Mouse (Mus musculus) natural killer cell, adult 2 months (primary cell): ENCODE results near the gene Dclre1b.
A peak's percentile ranks its signal among the peaks of the same experiment; 100 is the strongest.
"Not testable (repeated sequence)": the region's sequence is repeated elsewhere in the genome, so short reads cannot be mapped to it uniquely, and the experiment has no call there.

Experiments used
- DNase-seq, 2 experiments: peaks; one replicate each; pipeline ENCODE4 v3.0.0; 2022; ENCODE audit warnings: low spot score in 2 of 2

Dclre1b gene

DNA sequence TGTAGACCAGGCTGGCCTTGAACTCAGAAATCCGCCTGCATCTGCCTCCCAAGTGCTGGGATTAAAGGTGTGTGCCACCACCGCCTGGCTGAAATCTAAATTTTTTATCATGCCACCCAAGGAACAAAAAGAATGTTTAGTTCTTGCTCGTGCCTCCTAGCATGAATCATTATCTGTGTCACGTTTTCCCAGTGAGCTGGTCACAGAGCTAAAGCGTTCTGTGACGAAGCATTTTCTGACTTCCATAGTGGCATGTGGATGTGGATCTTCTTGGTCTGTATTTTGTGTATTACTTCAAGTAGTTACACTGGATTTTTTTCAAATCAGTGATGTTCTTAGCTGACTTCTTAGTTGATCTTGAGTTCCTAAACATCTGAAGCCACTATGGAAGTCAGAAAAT lies 1.7 kb upstream of the Dclre1b start:
- no peak for DNase-seq

DNA sequence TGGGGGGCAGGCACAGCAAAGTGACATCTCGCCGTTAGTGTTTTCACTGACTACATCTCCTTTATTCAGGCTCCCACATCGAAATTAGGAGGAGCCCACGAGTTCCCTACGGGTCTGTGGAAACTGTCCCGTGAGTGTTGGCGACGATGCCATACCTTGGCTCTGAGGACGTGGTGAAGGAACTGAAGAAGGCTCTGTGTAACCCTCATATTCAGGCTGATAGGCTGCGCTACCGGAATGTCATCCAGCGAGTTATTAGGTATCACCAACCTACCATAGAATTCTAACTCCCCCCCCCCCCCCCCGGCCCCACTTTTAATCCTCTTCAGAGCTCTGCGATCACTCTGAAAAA lies 531 bp upstream of the Dclre1b start:
- DNase-seq: no peak

DNA sequence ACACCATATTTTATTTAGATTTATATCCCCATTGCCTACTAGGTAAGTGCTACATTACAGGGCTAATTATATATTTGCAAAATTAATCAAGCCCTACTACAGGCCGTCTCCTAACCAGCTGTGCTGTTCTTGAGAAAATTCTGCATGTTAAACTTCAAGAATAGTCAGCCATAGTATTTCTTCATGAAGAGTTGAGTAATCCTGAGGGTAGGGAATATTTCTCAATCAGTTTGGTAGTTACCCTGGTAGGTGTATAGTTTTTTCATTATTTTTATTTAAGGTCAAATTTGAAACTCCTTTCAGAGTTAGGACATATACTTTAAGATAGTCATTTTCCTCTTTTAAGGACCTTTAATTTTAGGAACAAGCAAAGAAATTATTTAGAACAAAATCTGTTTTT lies 3.6 kb downstream of the Dclre1b start:
- DNase-seq: no peak

DNA sequence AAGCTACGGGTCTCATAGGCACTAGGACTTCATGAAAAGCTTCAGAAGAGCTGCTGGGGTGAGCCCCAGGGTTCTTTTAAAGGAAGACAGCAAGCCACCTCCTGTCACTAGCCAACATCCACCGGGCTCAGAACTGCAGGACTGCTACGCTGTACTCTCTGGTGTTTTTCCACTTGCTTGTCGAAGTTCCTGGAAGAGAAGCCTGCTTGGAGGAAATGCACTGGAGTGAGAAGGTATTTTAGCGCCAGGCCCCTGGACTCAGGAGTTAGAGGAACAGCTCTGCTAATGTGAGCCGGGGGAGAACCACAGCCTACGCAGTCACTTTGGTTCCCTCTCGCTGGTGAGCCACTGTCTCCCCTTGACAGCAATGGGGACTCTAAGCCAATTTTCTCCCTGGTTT lies 6.4 kb downstream of the Dclre1b start:
- no peak for DNase-seq

DNA sequence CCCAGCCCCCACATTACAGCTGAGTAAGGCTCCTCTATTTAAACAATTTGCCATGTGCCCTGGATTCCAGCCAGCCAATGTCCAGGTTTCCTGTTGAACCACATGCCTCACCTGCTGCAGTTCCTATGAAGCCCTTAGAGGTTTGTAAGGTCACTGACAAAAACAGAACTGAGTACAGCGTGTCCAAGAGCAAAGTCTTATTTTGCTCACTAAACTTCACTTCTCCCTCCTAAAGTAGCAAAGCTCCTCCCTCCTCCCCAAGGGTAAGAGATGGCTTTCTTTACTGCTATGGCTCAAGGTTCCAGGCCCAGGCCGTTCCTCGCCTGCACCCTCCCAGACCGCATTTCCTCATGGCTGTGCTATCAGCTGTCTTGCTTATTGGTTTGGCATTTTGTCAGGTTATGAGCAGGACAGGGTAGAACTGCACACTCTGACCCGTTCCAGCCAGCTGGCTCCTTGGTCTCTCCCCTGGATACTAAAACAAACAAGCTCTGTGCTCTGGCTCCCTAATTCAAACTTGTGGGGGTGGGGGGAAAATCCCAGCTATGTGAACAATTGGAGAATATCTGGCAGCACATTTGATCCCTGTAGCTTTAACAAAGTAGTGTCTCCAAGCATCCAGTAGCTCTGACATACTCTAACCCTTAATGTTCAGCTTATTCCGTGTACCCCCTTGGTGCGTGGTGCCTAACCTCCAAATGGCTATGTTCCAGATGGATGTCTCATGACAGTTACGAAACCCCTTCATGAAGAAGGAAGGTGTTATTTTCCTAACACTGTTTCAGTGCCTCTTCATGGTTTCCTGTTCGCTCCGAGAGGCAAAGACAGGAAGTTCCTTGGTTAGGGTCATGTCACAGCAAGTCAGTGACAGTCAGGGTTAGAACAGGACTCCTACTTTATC lies 7.4 kb downstream of the Dclre1b start:
- peak; percentile 53 to 56 for DNase-seq

DNA sequence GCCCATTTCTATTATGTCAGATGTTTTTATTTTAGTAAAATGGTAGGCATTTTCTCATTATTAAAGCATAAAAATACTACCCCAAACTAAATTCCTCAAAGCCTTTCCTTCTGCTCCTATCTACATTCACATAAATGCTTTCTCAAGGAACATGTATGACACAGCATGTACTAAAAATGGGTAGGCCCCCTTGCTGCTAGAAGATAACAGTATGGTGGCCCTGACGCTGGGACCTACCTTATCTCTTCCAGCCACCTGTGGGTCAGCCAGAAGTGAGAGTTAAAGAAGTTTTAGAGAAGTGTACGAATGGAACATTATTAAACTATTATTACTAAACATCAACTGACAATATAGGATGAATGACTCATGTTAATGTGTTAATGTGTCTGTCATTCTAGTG lies 9.7 kb downstream of the Dclre1b start:
- no peak for DNase-seq

DNA sequence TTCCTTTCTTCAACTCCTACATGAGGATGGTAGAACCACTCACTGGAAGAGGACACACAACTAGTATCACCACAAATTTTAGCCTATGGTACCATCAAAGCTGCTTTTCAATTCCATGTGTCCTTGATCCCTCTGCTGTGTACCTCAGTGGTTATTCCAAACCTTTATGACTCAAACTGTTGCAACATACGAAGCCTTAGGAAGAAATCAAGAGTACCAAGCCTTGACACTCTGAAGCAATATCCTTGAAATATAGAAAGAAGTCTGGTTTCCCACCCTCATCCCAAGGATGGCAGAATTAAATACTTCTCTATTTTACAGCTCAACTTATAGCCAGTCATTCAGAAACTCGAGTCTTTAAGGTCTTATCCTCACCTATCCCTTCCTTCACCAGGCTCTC lies 12.9 kb downstream of the Dclre1b start:
- DNase-seq: no peak

DNA sequence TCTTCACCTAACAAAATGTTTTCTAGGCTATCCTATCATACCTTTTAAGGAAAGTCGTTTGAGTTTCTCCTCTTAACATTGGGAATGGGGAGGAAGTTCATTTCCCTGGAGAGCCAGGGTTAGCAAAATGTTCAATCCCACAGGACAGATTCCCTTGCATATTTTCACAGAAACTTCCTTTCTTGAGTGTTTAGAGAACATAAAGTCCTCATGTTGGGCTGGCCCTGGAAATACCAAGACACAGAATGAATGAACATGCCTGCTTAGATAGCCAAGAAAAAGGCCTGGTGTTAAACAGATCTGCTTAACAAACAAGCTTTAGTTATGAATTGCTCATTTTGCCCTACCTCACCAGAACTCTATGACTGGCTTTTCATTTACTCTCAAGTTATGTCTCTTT lies 16.7 kb downstream of the Dclre1b start:
- no peak for DNase-seq

DNA sequence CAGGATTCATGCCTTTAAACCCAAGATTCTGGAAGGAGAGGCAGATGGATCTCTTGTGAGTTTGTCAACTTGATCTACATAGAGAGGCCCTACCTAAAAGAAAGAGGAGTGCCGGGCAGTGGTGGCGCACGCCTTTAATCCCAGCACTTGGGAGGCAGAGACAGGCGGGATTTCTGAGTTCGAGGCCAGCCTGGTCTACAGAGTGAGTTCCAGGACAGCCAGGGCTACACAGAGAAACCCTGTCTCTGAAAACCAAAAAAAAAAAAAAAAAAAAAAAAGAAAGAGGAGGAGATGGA lies 17.2 kb downstream of the Dclre1b start:
- DNase-seq: not testable (repeated sequence)

DNA sequence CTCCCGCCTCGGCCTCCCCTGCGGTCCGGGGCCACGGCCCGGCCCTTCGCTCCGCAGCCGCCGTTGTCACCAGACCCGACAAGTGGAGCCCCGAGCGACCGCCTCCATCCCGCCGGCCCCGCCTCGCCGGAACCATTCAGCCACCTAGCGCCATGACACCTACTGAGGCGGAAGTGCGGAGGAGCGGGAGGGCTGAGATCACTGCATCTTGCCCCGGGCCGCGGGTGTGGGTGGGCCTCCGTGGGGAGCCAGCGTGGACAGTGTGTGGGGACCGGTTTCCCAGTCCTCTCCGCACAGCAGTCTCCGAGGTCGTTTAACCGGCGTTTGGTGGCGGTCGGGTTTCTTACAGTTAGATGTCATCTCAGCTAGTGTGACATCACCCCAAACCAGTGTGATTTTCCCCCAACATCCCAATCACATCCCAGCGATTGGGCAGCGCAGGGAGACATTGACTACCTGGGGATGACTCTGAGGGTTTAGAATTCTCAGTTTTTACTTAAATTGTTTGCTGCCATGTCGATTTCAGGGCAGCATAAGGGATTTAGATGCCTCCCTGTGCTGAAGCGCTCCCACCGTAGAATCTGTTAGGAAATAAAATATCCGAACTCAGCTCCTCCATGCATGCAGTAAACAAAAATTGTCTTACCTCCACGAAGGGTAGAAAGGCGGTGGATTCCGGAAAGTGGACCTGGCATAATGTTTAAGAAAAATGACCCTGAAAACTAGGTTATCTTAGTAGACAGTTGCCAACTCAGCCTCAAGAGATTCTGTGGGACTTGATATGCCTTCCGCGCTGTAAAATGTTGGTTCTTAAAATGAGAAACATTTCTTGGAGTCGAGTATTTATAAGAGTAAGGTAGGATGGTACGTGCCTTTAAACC lies 17.8 kb downstream of the Dclre1b start, which contains the start of gene Hipk1:
TSS of gene Hipk1 (minus strand) at position 334 of the 881 bp plus-strand sequence.
- peak; percentile 92 to 93 for DNase-seq

DNA sequence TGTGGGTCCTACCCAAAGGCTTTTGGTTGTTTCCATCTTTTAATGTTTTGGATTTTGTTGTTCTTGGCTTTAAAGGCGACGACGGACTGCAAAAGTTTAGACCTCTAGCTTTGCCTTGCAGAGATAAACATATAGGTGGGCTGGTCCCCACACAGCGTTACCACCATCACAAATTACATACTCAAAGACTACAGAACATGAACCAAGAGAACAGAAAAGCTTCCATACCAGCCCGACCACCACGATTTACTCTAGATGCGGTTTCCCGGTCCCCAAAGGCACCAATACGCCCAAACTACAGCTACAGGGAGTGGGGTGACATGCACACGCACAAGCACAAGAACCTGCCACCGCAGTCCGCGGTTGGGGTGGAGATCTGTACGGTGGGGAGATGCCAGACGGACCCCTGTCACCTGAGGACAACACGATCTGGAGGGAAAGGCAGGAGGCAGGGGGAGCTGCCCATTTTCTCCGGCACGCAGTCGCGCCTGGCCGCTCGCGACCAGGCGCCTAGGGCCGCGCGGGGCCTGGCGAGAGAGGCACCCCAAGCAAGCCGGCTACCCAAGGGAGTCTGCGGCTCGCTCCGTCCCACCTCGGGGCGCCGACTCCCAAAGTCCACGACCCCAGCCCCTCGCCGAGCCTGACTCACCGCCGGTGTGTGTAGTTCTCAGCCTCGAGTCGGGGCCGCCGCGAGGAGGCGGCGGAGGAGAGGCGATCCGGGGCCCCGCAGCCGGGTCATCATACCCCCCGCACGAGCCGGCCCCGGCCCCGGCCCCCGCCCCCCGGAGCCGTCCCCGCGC lies 18.7 kb downstream of the Dclre1b start:
- DNase-seq: no peak

DNA sequence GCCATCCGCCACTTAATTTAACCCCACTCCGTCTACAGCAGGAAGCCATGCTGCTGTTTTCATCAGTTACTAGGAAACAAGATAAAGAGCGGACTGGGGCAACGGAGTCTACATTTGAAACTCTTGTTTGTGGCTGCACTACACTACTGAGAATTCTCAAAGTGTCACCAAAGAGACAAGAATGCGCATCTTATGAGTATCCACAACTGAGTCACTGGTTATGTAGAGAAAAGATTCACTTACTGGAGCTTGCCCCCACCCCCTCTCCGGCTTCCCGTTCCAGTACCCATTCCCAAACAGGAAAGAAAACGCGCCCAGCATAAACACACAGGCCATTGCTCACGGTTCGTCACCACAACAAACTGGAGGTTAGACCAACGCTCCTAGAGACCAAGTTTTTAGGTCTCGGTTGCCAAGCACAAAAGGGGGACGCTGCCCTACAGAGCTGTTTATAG lies 19.3 kb downstream of the Dclre1b start:
- DNase-seq: peak; percentile 34 to 56

DNA sequence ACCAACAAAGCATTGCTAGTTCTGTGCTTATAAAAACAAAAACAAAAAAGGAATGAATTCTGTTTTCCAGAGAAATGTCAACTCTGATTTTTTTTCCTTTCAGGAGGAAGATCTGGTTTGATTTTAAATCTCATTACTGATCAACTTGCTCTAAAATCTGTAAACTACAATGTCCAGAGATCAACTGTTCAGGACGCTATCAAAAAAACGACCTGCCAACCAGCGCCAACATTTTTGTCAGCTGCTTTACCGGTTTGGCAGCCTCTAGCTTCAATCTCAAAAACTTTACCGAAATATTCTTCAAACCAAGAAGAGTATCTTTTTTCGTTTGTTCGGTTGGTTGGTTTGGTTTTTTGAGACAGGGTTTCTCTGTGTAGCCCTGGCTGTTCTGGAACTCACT lies 20.1 kb downstream of the Dclre1b start:
- DNase-seq: no peak

DNA sequence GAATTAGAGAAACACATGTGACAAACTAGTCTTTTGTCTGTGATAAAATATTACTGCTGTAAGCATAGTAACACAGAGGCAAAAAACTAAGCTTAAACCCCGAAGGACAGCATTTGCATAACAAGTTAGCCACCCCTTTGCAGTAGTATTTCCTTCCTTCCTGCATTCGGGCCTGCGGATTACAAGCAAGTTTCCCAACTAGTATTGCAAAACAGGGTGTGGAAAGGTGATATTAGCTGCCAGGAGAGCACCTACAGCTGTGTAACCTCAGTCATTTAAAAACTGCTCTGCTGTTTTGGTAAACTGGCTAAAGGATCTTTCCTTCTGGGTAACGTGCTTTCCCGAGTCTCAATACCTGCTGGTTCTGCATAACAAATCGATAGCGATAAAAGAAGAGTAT lies 22.0 kb downstream of the Dclre1b start:
- DNase-seq: no peak

DNA sequence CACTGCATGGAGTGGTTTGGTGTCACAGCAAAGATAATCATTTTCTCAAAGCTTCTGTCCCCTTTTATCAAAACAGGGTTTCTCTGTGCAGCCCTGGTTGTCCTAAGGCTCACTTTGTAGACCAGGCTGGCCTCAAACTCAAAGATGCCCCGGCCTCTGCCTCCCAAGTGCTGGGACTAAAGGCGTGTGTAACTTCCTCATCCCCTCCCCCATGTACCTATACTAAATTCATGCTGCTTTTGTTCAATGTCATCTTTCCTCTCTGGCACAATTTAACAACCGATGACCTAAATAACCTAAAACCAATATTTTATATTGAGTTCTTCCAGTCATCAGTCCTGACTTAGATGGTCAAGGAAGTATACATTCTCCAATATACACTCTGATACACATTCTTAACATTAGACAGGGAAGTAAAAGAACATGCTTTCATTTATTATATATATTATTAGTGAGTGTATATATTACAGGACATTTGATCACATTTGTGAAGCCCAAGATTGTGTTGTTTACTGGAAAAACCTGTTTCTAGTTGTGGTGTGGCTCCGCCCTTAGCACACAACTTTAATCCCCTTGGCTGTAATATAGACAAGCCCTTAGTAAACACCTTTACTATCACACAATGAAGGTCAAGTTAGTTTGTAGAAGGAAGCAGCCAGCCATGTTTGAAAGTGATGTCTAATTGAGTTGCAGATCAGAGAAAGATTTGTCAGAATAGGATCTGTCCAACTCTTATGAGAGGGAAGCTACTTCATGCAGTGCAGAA lies 26.2 kb downstream of the Dclre1b start:
- DNase-seq: no peak

DNA sequence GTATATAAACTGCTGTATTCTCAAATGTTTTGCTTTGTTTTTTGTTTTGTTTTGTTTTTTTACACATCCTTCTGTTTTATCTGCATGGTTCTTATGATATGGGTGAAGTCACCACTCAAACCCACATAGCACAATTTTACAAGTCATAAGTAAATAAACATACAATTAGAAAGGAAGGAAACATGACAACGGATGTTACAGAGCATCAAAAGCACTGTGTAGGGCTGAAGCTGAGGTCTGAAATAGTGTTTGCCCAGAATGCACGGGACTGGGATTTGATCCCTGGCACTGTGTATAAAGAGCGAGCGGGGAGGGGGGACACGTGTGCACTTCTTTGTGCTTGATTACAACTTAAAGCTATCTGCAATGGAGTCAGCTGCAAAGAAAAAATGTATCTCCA lies 28.5 kb downstream of the Dclre1b start:
- DNase-seq: no peak

DNA sequence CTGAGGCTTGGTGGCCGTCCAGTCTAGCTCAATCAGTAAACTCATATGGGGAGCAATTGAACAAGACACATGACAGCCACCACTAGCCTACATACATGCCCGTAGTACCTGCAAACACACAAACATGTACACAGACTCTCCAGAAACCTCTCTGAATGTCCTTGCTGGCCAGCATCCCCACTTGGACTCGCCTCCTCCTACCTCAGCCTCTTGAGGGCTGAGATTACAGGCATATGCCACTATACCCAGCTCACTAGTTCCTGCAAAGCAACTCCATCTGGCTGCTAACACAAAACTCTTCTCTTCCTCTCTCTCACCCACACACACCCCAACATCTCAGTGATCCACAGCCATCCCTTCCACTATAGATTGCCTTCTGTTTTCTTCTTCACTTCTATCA lies 29.0 kb downstream of the Dclre1b start:
- no peak for DNase-seq

DNA sequence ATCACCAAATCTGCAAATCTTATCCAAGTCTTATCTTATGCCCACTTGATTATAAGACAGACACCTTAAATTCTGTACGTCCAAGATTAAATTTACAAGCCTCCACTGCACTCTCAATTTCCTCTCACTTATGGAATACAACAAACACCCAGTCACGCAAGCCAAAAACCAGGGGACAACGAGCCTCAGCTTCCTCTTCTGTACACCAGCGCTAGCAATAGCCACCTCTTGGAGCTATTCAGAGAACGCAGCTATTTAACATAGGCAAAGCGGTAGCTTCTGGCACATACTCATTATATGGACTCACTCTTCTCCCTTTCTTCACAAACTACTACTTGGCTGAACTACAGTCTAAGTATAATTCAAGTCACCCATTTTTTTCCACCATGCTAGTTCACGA lies 30.1 kb downstream of the Dclre1b start:
- no peak for DNase-seq

DNA sequence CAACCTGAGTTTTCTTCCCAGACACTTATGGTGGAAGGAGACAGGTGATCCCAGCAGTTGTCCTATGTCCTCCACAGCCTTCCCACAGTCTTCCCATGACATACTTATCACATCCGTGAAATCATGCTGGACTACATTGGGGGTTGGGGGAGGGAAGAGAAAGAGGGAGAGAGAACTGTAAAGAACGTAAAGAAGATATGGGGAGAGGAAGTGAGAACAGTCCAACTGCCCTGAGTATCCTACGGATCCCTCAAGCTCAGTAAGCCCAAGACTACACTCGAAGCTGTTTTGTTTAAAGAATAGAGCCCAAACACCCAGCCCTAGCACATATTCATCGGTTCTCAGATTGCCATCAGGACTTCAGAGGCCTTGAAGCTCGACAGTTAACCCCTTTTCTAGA lies 30.6 kb downstream of the Dclre1b start:
- no peak for DNase-seq

DNA sequence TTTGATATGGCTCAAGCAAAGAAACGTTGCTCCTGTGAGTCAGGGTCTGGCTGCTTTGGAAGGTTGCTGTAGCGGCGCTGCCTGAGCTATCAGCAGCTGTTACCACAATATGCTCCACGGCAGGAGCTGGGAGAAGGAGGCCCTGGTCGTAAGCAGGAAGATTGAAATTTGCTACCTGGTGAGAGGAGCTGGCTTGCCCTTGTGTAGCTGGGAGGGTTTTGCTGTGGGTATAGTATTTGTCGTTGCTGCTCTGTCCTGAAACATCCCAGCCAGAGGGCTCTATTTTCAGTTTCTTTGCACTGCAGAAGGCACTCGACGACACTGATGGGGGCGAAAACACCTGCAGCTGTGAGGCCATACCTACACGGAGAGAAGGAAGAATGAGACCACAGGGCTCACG lies 31.3 kb downstream of the Dclre1b start:
- DNase-seq: no peak

DNA sequence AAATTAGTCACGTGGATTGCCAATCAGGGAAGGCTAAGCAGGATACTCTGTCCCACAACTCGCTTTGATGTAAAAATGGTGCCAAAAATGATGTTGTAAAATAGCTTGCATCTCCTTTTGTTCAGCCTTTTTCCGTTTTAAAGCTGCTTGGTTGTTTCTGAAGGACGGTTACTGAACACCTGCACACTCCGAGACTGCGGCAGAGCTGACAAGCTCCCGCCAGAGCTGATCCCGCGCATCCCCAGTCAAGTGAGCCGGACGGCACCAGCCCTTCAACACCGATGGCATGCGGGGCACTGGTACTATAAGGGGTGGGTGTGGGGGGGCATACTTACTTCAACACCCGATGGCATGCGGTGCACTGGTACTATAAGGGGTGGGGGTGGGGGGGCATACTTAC lies 35.2 kb downstream of the Dclre1b start:
- DNase-seq: no peak
